Mouse (Mus musculus): ENCODE results near the gene Tmem117. TPM values are rescaled to one million over a fixed set of nuclear protein-coding genes. Genes with fewer than 3 reads are reported as not detected.

The Tmem117 gene
- 1 to 10 TPM; 7.5 to 9.8 TPM for total RNA-seq (2021)

GRCm38 (mm10) chr15:94628830-94629601 lies at the start of gene Tmem117:
Gene Tmem117 (plus strand): TSS chr15:94629232.
- no peak for DNase-seq

DNA sequence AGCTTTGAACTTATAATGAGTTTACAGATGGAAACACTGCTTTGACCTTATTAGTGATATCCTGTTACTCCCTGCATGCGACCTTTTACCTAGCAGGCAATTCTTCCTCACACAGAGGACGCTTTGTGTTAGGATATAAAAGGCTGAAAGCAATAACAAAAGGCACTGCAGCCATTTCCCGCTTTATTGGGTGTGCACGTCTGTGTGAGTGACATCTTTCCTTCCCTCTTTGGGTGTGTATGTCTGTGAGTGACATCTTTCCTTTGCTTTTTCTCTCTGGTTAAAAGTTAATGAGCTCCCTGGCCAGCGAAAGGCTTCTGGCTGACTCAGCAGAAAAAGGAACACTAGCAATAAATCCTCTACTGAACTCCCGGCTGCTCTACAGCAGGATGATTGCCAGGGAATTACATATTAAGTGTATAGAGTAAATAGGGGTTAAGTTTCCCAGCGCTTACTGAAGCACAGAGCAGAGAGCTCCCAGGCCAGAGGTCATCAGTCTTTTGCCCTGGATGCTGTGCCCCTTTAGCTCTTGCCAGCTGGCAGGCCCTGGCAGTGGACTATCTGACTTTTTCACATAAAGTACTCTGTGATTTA lies 46.9 kb upstream of the Tmem117 start:
- DNase-seq = no peak

- DNase-seq = no peak
Observed at GRCm38 (mm10) chr15:94583153-94583552, 45.9 kb upstream of the Tmem117 start.

DNA sequence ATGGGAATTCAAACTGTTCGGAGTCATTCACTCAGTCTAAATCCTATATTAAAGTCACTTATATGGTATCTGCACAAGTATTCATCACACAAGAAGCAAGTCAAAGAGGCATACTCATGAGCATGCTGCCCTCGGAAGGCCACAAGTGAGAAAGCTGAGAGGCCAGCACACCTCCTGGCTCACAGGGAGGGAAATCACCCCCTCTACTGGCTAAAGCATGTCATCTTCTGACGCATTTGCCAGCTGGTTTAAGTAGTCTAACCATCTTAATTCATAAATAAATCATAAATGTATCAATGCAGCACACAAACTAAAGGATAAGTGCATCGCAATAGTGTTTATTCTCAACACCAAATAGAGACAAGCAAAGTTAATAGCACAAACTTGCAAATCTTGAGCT lies 44.3 kb upstream of the Tmem117 start:
- no peak for DNase-seq

GRCm38 (mm10) chr15:94587826-94588715 lies 41.0 kb upstream of the Tmem117 start:
- DNase-seq = no peak

- DNase-seq = peak; percentile 97 to 98
Observed at GRCm38 (mm10) chr15:94589219-94590075, 39.6 kb upstream of the Tmem117 start, which contains the start of gene Twf1. Gene Twf1 (minus strand): TSS chr15:94589889.

DNA sequence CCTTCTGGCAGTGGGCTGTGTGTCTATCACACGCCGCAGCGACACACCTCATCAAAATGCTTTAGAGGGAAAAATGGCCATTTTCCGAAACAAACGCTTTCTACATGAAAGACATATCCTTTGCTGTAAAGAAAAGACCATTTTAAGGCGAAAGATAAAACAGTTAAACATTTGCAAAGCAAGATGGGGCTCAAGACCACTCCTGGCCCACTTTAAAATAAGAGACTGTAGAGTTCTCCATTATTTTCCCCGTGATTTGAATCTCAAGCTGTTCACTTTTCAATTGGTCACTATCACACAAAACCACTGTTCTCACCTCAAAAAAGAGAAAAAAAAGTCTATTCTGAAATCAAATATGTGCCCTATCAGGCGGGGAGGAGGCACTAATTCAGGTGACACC lies 38.9 kb upstream of the Tmem117 start:
- DNase-seq = no peak

GRCm38 (mm10) chr15:94591356-94591755 lies 37.7 kb upstream of the Tmem117 start:
- DNase-seq = no peak

DNA sequence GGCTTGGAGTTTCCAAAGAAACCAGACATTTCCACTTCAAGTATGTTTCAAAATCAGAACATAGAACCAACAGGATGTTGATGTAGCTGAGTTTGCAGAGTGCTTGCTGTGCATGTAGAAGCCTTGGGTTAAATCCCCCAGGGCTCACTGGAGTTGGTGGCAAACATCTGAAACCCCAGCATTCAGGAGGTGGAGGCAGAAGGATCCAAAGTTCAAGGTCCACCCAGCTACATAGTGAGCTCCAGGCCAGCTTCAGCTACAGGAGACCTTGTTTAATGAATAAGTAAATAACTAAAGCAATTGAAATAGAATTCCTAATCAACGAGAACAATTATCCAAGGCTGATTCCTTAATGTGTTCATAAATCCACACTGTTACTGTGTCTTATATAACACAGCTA lies 35.4 kb upstream of the Tmem117 start:
- no peak for DNase-seq

- no peak for DNase-seq
Observed at GRCm38 (mm10) chr15:94600145-94600707, 28.8 kb upstream of the Tmem117 start.

GRCm38 (mm10) chr15:94601339-94601738 lies 27.7 kb upstream of the Tmem117 start:
- DNase-seq = peak in 1 of 2 experiments; percentile 24

- no peak for DNase-seq
Observed at GRCm38 (mm10) chr15:94602441-94602840, 26.6 kb upstream of the Tmem117 start.

GRCm38 (mm10) chr15:94607768-94608167 lies 21.3 kb upstream of the Tmem117 start:
- no peak for DNase-seq

- no peak for DNase-seq
Observed at GRCm38 (mm10) chr15:94616036-94616435, 13.0 kb upstream of the Tmem117 start.

DNA sequence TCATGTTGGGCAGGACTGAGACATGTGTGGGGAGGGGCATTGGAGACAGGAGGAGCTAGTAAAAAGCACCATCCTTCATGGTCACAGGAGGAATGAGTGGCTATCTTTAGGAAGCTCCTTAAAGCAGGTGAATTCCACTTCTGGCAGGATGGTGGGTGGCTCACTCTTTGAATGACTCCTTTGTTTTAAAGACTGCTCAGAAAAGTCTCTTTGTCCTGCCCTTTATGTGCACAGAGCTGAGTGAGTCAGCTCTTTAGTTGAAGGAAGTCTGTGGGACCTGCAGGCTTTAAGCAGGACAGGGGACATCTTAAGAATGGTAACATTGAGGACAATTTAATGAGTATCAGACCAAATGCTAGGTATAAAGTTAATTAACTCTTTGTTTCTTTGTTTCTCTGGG lies 8.1 kb upstream of the Tmem117 start:
- no peak for DNase-seq

GRCm38 (mm10) chr15:94628463-94628829 lies 586 bp upstream of the Tmem117 start:
- DNase-seq = no peak

DNA sequence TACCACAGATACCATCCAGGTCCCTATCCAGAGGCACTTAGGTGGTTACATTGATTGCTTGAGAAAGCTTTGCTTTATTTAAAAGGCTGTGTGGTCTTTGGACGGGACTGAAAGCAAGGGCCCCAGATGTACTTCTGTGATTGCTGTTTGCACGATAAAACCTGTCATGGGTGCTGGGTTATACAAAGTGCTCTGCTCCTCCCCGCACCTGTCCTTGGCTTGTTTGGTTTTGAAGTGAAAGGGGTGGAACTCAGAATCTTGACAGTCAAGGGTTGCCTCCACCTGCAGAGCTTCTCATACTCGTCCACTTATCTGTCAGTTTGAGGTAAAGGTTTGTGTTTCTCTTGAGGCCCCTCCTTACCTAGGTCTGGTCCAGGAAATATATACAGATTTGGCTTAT lies 1.5 kb downstream of the Tmem117 start:
- no peak for DNase-seq

- no peak for DNase-seq
Observed at GRCm38 (mm10) chr15:94634524-94634923, 5.5 kb downstream of the Tmem117 start.

DNA sequence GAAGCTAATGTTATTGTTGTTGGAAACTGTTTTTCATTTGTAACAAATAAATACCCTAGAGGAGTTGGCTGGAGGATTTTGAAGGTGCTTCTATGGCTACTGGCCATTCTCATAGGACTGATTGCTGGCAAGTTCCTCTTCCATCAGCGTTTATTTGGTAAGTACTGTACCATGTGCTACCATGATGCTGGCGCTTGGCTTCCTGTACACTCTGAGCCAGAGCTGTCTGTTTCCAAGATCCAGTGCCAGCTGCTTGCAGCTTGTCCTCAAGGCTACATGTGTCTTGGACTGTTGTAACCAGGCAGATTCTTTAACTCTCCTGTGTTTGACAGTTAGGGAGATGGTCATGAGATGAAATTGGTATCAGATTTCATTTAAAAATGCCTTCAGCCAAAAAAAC lies 9.2 kb downstream of the Tmem117 start:
- no peak for DNase-seq

DNA sequence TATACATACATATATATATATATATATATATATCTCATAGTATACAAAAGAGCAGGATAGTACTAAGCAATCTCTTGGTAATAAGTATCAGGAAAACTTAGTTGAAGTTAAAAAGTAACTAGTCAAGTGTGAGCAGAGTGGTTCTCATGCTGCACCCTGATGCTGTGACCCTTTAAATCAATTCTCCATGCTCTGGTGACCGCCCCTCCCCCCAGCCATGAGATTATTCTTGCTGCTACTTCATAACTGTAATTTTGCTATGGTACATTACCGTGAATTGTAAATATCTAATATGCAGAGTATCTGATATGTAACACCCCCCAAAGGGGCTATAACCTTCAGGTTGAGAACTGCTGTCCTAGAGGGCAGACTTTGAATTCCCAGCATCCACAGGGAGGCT lies 10.1 kb downstream of the Tmem117 start:
- no peak for DNase-seq

DNA sequence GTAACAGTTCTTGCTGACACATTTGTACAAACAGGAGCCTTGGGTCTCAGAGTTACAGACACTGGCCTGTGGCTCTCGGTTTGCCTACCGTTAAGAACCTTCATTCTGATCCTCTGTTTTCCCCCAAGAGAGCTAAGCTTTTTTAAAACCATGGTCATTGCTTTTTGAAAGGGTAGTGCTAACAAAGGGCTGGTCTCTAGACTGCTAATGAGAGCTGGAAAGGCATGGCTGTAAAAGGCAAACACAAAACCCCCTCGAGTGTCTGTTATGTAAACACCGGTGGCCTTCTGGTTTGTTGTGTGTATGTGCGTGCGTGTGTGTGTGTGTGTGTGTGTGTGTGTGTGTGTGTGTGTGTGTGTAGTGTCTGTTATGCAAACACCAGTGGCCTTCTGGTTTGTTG lies 17.0 kb downstream of the Tmem117 start:
- no peak for DNase-seq

- no peak for DNase-seq
Observed at GRCm38 (mm10) chr15:94648430-94648829, 19.4 kb downstream of the Tmem117 start.
